Mouse (Mus musculus) liver (tissue): ENCODE measurements at regions not wholly inside any gene's neighbourhood (a gene's known extent, or its start where the extent isn't known, plus 50 kb on each side); places are given as distances from the start of the nearest gene placed in this dataset.

Source experiments
- DNase-seq: peaks from one replicate; pipeline ENCODE4 v3.0.0-alpha.2; 2020; ENCODE audit warnings: mixed read lengths

- DNase-seq = no peak
Observed at GRCm38 (mm10) chr8:7718898-7719696, 941.9 kb downstream of the Efnb2 start.

DNA sequence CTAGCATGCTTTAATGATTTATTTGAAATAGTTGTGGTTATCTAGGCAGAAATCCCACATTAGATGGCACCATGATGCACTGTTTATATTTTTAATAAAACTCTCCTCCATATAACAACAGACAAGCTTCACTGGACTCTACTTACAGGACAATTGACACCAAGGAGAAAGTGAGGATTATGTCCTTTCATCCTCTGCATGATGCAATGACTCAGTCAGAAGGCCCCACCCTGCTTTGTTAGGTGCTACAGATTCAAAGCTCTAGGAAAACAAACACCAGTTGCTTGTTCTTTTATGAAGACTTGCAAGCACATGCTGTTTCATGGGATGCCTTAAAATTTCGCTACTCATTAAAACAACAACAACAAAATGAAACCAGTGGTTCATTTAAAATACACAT, 950.3 kb downstream of the Efnb2 start:
- no peak for DNase-seq

DNA sequence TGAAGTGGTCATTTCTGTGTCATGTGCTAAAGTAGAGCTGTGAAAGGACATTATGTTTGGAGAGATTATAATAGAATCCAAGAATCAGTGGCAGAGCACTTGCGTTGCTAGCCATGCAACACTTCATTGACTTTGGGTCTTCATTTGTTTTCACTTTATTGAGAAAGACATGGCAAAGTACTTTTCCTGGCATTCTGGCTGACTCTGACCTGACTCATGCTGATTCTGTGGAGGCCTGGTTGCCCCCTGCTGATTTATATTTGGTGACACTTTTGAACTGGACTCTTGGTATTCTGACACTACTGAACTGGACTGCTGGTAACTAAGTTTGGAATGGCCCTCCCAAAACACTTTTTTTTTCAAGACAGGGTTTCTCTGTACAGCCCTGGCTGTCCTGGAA, 951.6 kb downstream of the Efnb2 start:
- DNase-seq = no peak

GRCm38 (mm10) chr8:7691355-7691996, 969.6 kb downstream of the Efnb2 start:
- no peak for DNase-seq

DNA sequence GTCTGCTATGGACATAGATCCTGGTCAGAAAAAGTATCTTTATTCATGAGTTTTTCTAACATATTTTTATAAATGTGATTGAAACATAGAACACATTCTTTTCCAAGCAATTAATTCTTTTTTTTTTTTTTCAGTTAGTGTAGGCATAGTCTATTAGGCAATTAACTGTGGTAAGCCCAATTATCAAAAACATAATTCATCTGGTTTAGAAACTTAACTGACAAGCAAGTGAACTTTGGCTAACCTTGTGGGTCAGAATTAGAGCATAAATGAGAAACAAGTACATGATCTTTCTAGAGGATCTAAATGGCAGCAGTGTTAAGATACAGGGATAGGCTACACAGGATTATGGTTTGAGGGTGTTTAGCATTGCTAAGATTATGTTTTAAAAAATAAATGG, 1007.2 kb downstream of the Efnb2 start:
- no peak for DNase-seq
